Mouse (Mus musculus) hindbrain, embryonic 10.5 days (tissue): ENCODE measurements at regions not wholly inside any gene's neighbourhood (a gene's known extent, or its start where the extent isn't known, plus 50 kb on each side); places are given as distances from the start of the nearest gene placed in this dataset.
"Not testable (repeated sequence)": the region's sequence is repeated elsewhere in the genome, so short reads cannot be mapped to it uniquely, and the experiment has no call there.

Experiments
- DNase-seq: peaks from one replicate; pipeline ENCODE4 v3.0.0-alpha.2; 2017; ENCODE audit warnings: low spot score
- H3K27ac ChIP-seq: fragments of 300-500 bp; sonication (generic); 2 replicates; pipeline ENCODE4 v1.5.1; 2016; ENCODE audit warnings: mild to moderate bottlenecking, moderate library complexity
- H3K27me3 ChIP-seq: fragments of 300-500 bp; sonication (generic); 2 replicates; pipeline ENCODE4 v1.6.1; 2016; ENCODE audit warnings: mild to moderate bottlenecking; ENCODE audit not compliant: poor library complexity, insufficient read depth, severe bottlenecking
- H3K36me3 ChIP-seq: fragments of 300-500 bp; sonication (generic); 2 replicates; pipeline ENCODE4 v1.6.1; 2016; ENCODE audit warnings: mild to moderate bottlenecking, moderate library complexity
- H3K4me1 ChIP-seq: fragments of 300-500 bp; sonication (generic); replicated peaks from 2 replicates; pipeline ENCODE4 v1.6.1; 2016; ENCODE audit warnings: mild to moderate bottlenecking
- H3K4me3 ChIP-seq: fragments of 300-500 bp; sonication (generic); 2 replicates; pipeline ENCODE4 v1.5.1; 2016; ENCODE audit warnings: mild to moderate bottlenecking, moderate library complexity
- H3K9me3 ChIP-seq: fragments of 300-500 bp; sonication (generic); 2 replicates; pipeline ENCODE4 v1.6.1; 2016; ENCODE audit warnings: mild to moderate bottlenecking, moderate library complexity
- WGBS: fragments of 180-500 bp; shearing (Covaris S2); methylation state at CpG from one replicate; pipeline ENCODE4 v1.1.7; 2016; 5-methylcytosine and 5-hydroxymethylcytosine counted together

DNA sequence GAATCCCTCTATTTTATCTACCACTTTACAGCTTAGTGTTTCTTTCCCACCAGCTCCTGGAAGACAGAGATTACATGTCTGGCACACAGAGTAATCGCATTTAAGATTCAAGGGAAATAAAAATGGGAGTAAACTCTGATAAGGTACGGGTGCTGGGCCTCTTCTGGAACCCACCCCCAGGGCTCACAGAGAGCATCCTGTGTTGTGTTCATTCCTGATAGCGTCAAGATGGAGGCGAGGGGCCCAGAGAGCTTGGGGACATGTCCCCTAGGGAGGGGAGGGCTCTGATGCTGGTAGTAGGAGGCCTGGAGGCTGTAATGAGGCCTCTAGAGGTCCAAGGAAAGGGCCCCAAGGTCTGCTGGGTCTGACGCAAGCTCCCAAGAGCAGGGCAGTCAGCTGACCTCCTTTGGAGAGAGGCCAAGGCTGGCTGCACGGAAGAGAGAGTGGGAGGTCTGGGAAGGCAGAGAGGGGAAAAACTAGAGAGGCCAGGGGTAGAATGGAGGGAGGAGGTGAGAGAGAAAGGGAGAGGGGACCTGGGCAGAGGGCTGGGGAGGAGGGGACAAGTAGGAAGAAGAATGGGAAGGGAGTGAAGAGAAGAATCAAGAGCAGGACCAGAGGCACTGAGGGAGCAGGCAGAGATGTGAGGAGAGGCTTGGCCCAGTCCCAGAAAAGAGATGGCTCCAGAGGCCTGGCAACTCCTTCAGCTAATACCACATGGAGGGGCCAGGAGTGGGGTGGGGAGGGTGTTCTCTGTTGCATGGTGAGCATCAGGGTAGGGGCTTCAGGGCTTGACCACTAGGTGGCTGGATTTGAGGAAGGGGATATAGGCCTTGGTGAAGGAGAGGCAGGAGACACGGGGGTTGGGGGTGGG is 96.8 kb upstream of the Eif4g2 start:
- Histone ChIP-seq H3K36me3 (no peaks in the 10 kb centered on the region), H3K27ac (peak overlapping the region; percentile 64; the same call in 1 of the 2 replicates), H3K27me3 (no peaks in the 10 kb centered on the region), H3K9me3 (no peaks in the 10 kb centered on the region), H3K4me1 (peaks cover 6% of the 10 kb centered on the region; the same call in 1 of the 2 replicates), H3K4me3 (no peak overlapping the region)
- no peak for DNase-seq
- 65% methylated on average over 7 of the region's 7 CpGs for WGBS

DNA sequence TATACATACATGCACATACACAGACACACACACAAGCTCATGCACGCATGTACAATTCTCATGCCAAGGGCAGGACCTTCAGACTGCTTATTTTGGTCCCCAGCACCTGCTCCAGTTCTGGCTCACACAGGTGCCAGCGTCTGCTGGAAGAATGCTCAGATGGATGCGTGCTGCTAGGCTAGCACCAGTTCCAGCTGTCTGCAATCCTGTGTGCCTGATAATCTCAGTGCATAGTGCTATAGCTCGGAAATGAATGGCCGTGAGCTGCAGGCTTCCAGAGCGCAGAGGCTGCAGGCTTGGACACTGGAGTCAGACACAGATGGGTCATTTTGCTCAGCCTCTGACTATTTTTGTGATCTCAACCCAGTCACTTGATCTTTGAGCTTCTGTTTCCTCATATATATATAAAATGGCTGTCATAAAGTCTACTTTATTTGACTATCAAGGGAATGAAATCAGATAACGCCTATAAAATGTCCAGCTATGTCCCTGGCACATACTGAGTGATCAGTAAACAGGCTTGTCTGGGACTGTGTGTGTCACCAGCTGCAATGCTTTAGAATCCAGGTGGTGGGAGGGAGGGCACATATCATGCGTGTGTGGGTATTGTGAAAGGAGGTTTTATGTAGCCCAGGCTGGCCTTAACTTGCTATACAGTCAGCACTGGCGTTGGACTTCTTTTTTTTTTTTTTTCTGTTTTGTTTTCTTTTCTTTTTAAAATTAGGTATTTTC is 91.7 kb upstream of the Eif4g2 start:
- 92% methylated on average over 9 of the region's 9 CpGs for WGBS
- no peaks in the 10 kb centered on the region for H3K9me3 ChIP-seq

DNA sequence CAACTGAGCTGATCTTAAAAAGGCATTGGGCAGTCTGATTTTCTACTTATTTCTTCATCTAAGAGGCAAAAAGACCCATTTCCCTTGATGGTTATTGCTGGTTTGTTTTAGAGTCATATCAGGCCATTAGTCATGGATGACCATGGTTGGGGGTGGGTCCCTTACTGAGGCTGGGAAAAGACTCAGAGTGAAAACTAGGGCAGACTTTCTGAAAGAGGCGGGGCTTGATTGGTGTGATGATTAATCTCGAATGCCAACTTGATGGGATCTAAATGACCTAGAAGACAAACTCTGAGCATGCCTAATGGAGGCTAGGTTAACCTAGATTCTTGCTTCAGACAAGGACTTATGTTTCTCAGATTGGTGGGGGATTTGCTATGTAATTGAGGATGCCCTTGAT is 89.2 kb upstream of the Eif4g2 start:
- Histone ChIP-seq H3K4me3 (no peak overlapping the region), H3K36me3 (no peaks in the 10 kb centered on the region), H3K27me3 (no peaks in the 10 kb centered on the region), H3K4me1 (no peaks in the 10 kb centered on the region), H3K9me3 (no peaks in the 10 kb centered on the region), H3K27ac (no peak overlapping the region)
- DNase-seq, result no peak
- WGBS, result 90% methylated on average over 2 of the region's 2 CpGs

More for the DNA sequence above, 91.7 kb upstream of the Eif4g2 start:
- Histone ChIP-seq H3K36me3 (no peaks in the 10 kb centered on the region), H3K4me3 (no peak overlapping the region), H3K27me3 (no peaks in the 10 kb centered on the region), H3K4me1 (peaks cover 3% of the 10 kb centered on the region; the same call in 1 of the 2 replicates), H3K27ac (no peak overlapping the region)
- DNase-seq, result no peak

DNA sequence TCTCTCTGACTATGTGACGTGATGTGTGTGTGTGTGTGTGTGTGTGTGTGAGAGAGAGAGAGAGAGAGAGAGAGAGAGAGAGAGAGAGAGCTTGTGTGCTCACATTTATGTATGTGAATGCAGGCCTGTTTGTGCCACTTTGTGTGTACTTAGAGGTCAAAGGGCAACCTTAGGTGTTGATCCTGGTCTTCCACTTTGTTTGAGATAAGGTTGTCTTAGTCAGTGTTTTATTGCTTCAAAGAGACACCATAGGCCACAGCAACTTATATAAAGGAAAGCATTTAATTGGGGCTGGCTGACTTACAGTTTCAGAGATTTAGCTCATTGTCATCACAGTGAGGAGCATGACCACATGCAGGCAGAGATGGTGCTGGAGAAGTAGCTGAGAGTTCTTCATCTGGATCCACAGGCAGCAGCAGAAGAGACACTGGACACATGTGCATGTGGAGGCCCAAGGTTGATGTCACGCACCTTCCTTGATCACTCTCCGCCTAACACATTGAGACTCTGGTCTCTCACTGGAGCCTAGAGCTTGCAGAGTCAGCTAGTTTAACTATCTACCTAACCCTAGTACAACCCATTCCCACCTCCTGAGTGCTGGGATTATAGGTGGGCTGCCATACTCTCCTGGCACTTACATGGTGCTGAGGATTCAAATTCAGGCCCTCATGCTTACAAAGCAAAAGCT is 85.9 kb upstream of the Eif4g2 start:
- not testable (repeated sequence) for H3K4me1 ChIP-seq, H3K27ac ChIP-seq, H3K36me3 ChIP-seq, H3K4me3 ChIP-seq, H3K9me3 ChIP-seq, H3K27me3 ChIP-seq, DNase-seq
- WGBS, result 84% methylated on average over 3 of the region's 3 CpGs

DNA sequence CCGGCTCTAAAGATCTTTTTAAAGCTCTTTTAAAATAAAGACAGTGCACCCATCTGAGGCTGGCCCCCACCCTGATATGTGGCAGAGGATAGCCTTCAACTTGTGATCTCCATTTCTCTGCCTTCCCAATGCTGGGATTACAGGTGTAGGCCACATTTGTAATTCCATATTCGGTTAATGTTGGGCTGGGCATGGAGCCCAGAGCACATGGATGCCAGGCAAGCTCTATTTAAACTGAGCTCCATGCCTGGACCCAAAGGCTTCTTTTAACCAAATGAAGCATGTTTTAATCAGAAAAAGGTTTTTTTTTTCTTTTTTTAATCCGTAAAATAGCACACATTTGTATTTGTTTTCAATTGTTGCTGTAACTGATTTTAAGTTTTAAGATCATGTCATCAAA is 82.2 kb upstream of the Eif4g2 start:
- 87% methylated on average over 3 of the region's 3 CpGs for WGBS
- H3K27me3 ChIP-seq, result no peaks in the 10 kb centered on the region
- H3K4me3 ChIP-seq, result no peak overlapping the region
- no peaks in the 10 kb centered on the region for H3K9me3 ChIP-seq
- H3K36me3 ChIP-seq, result no peaks in the 10 kb centered on the region
- DNase-seq, result no peak
- H3K27ac ChIP-seq, result no peak overlapping the region
- no peaks in the 10 kb centered on the region for H3K4me1 ChIP-seq

DNA sequence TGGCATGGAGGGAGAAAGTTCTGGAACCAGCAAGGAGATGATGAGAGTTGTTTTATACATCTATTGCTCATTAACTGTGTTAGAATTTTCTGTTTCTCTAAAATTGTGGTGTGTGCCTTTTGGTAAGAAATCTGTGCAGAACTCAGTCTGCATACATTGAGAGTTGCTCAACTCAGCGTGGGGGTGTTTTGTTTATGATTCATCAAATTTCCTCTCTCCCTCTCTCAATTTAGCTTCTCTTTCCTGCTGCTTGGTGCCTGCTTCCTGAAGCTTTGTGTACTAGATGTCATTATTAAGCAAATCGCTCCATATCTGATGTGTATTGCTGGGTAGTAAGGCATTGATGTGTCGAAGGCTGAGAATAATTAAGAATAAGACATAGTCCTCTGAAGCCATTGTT is 81.4 kb upstream of the Eif4g2 start:
- WGBS, result 95% methylated on average over 3 of the region's 3 CpGs
- H3K27ac ChIP-seq, result no peak overlapping the region
- H3K4me1 ChIP-seq, result no peaks in the 10 kb centered on the region
- H3K4me3 ChIP-seq, result no peak overlapping the region
- no peak for DNase-seq
- H3K36me3 ChIP-seq, result no peaks in the 10 kb centered on the region
- H3K27me3 ChIP-seq, result no peaks in the 10 kb centered on the region
- no peaks in the 10 kb centered on the region for H3K9me3 ChIP-seq

DNA sequence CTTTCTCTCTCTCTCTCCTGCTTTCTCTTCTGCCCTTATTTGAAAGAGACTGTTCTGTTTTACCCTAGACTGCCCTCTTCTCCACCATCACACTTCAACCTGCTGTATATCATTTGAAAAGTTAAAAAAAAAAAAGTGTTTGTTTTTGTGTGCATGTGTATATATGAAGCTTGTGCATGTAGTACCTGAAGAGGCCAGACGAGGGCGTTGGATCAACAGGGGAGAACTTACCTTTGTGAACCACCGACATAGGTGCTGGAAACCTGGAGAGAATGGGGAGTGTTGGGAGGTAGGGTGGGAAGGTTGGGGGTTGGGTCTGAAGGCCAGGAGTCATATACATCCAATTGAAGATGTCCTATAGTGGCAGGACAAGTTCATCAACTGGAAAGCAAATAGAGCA is 81.0 kb upstream of the Eif4g2 start:
- WGBS, result 39% methylated on average over 3 of the region's 3 CpGs
- Histone ChIP-seq H3K36me3 (no peaks in the 10 kb centered on the region), H3K27me3 (no peaks in the 10 kb centered on the region), H3K27ac (no peak overlapping the region), H3K4me1 (no peaks in the 10 kb centered on the region), H3K9me3 (no peaks in the 10 kb centered on the region), H3K4me3 (no peak overlapping the region)
- DNase-seq, result no peak

DNA sequence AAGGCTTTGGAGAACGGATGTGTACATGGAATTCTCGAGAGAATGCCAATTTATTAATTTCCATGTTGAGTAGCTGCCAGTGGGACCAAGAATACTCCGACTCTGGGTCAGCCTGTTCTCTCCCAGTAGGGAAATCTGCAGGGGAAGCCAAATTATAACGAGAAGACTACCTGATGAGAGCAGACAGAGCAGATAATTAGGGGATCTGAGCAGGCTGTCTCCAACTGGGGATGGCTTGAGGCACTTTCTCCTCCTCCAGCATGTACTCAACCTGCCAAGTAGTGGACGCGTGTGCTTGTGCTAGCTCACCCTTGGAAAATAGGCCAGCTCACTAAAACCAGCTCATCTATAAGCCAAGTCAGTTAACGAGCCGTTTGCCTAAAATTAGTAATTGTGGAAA is 80.5 kb upstream of the Eif4g2 start:
- WGBS, result 84% methylated on average over 8 of the region's 8 CpGs

DNA sequence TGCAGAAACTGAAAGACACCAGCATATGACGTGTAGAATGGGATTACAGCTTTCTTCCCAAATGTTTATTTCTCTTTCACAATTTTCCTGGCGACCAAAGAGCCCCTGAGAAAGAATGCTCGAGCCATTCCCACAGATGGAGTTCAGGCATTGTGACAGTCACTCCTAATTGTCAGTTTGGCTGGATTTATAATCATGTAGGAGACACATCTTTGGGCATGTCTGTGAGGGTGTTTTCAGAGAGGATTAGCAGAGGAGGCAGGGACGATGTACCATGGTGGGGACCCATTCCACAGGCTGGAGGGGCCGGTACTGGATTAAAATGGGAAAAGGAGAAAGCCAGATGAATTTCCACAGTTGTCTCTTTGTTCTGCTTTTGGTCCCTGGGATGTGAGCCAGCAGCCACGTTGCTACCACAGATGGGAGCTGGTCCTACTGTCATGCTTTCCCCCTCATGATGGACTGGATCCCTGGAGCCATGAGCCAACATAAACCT is 76.0 kb upstream of the Eif4g2 start:
- Histone ChIP-seq H3K36me3 (no peaks in the 10 kb centered on the region), H3K4me1 (peaks cover 19% of the 10 kb centered on the region), H3K9me3 (no peaks in the 10 kb centered on the region), H3K4me3 (no peak overlapping the region), H3K27ac (no peak overlapping the region), H3K27me3 (no peaks in the 10 kb centered on the region)
- DNase-seq, result no peak
- 73% methylated on average over 6 of the region's 6 CpGs for WGBS

More for the DNA sequence above, 80.5 kb upstream of the Eif4g2 start:
- Histone ChIP-seq H3K4me3 (no peak overlapping the region), H3K4me1 (no peaks in the 10 kb centered on the region), H3K9me3 (no peaks in the 10 kb centered on the region), H3K36me3 (no peaks in the 10 kb centered on the region), H3K27me3 (no peaks in the 10 kb centered on the region), H3K27ac (no peak overlapping the region)
- no peak for DNase-seq

DNA sequence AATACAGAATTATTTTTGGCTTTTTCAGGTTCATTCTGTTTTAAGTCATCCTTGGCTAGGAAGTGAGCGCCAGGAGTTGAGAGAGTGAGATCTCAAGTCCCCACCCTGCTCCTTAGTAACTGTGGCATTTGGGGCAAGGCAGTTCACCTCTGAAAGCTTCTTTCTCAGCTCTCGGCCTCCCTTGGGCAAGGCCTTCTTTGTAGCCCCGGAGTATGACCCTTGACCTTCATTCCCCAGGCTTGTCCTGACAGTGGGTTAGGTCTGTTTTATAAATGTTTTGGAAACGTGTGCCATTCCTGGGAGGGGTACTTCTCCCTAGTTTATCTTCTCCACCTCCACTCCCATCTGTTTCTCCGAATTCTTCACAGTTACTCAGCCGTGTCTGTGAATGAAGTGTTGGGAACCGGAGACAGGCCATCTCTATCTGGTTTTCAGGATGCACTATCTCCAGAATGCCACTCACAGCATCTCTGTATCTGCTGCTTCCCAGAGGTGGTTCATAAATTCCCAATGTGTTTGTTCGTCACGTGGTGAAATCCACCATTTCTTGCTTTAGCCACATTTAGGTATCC is 75.0 kb upstream of the Eif4g2 start:
- Histone ChIP-seq H3K27ac (no peak overlapping the region), H3K4me1 (peaks cover 19% of the 10 kb centered on the region), H3K27me3 (no peaks in the 10 kb centered on the region), H3K36me3 (no peaks in the 10 kb centered on the region), H3K4me3 (no peak overlapping the region), H3K9me3 (no peaks in the 10 kb centered on the region)
- DNase-seq, result peak; percentile 3
- 44% methylated on average over 9 of the region's 9 CpGs for WGBS

DNA sequence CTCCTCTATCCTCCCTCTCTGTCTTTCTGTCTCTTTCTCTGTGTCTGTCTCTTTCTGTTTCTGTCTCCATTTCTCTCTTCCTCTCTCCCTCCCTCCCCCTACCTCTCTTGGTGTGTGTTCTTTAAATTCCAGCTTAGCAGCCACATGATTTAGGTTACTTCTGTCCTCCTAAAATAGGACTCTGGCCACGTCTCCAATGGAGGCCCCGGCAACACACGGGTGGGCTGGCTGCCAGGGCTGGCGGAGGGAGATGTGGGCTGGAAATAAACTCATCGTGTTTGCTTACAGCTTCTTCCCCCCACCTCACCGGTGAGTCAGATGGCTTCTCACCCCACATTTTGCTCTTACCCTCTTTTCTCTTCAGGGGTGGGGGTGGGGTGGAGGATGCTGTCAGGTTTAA is 74.5 kb upstream of the Eif4g2 start:
- no peaks in the 10 kb centered on the region for H3K27me3 ChIP-seq
- no peaks in the 10 kb centered on the region for H3K9me3 ChIP-seq
- no peak overlapping the region for H3K4me3 ChIP-seq
- 67% methylated on average over 6 of the region's 6 CpGs for WGBS
- peaks cover 19% of the 10 kb centered on the region for H3K4me1 ChIP-seq
- DNase-seq, result peak; percentile 4
- H3K27ac ChIP-seq, result peak overlapping the region; percentile 13; the same call in 1 of the 2 replicates
- no peaks in the 10 kb centered on the region for H3K36me3 ChIP-seq

DNA sequence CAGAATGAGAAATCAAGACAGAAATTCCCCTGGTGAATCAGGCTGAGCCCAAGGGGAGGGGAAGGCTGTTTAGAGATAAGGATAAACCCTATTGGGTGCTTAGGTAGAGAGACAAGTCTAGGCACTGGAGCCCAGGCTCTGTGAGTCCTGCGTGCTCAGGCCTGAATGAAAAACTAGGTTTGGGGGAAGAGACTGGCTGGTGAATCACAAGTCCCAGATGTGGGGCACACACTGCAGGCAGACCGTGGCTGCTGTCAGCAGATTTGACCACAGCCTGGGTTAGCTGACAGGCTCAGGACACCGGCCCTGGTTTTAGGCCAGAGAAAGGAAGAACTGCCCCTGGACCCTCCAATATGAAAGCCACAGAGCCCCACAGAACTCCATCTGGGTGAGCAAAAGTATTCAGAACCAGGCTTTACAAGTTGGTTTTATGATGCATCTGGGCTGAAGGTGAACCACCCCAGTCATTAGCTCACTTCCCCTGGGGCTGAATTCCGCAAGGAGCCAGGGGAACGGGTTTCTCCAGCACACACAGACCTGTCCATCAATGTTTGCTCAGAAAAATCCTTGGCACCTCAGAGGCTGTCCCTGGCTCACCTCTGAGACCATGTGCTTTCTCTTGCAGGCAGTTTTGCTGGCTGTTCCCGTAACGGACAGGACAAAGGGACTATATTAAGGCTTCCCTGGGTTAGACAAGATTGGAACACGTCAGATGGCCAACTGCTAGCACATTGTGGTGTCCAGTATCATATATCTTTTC is 73.8 kb upstream of the Eif4g2 start:
- DNase-seq, result peak; percentile 13
- 61% methylated on average over 8 of the region's 8 CpGs for WGBS
- Histone ChIP-seq H3K4me3 (no peak overlapping the region), H3K27ac (peak overlapping the region; percentile 13; the same call in 1 of the 2 replicates), H3K36me3 (no peaks in the 10 kb centered on the region), H3K9me3 (no peaks in the 10 kb centered on the region), H3K4me1 (peaks cover 19% of the 10 kb centered on the region), H3K27me3 (no peaks in the 10 kb centered on the region)
